ENCODE assay signal across 8 mouse cellular contexts in the genomic region with DNA sequence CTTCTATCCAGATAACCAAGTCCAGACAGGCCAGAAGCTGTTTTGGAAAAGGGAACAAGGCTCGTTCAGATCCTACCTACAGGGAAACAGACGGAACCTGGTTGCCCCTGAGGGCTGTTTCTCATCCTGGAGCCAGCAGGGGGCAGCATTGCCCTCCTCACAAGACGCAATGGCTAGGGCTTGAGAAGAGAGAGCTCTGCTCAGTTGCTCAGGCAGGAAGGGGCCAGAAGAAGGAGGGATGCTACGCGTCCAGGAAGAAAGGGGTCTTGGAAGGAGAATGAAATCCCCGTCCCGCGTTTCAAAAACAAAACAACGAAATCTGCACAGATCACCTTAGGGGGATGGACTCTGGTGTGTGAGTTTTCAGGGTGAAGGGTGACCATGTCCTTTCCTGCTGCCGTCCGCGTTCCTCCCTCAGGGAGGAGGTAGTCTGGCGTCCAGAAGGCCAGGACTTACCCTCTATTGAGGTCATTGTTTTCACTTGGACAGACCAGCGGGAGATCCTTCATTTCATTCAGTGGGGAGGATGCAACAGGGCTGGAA. TPM values are rescaled to one million over a fixed set of nuclear protein-coding genes. Genes with fewer than 3 reads are reported as not detected.
DNase-seq lines count a peak whose midpoint lies in the region; ATAC-seq and TF ChIP-seq lines count a peak whose summit lies in the region.

No protein-coding gene starts in this region.

- H3K27me3 ChIP-seq in hindbrain, postnatal 0 days (ENCODE audit: insufficient read depth, low read length), result no peaks in the 10 kb centered on the region

- H3K27ac ChIP-seq in hindbrain, postnatal 0 days, result no peak overlapping the region

- no peaks in the 10 kb centered on the region for H3K9me3 ChIP-seq in hindbrain, postnatal 0 days (ENCODE audit: low read length)

- no peaks in the 10 kb centered on the region for H3K36me3 ChIP-seq in hindbrain, postnatal 0 days (ENCODE audit: insufficient read depth, low read length)

- no peak overlapping the region for H3K4me3 ChIP-seq in hindbrain, postnatal 0 days (ENCODE audit: low read length)

- DNase-seq in ZHBTc4 (ENCODE audit: low read depth, low spot score), result peak; percentile 86
- peak; percentile 72 to 77 for DNase-seq in gastrocnemius, adult 8-10 months (ENCODE audit: low spot score in 2 of 2)
- DNase-seq in hindbrain, postnatal 0 days (ENCODE audit: low spot score), result peak; percentile 94
- peak; percentile 81 to 88 for DNase-seq in left cerebral cortex, adult 18-20 months (ENCODE audit: low spot score in 2 of 2)
- DNase-seq in right cerebral cortex, postnatal 14 days, result peak; percentile 84
- peak; percentile 87 for DNase-seq in urinary bladder, postnatal 25 days (ENCODE audit: low spot score)

- 12% methylated on average over 14 of the region's 14 CpGs for WGBS in hindbrain, postnatal 0 days

- no peaks in the 10 kb centered on the region for H3K4me1 ChIP-seq in hindbrain, postnatal 0 days (ENCODE audit: insufficient read depth, low read length)

- ATAC-seq in common myeloid progenitor, adult 5-6 weeks (replicated peaks; ENCODE audit: low read depth, poor library complexity, severe bottlenecking), result peak; percentile 96
- peak; percentile 86 for ATAC-seq in hindbrain, postnatal 0 days
- peak; percentile 85 for ATAC-seq in megakaryocyte-erythroid progenitor cell, adult 5-6 weeks (replicated peaks; ENCODE audit: low FRiP score, low TSS enrichment, poor library complexity, severe bottlenecking)

- TF ChIP-seq CTCF in hindbrain, postnatal 0 days (IDR thresholded peaks at IDR 0.05; ENCODE audit: low read depth), result peak; percentile 97

- H3K9ac ChIP-seq in hindbrain, postnatal 0 days (replicated peaks; ENCODE audit: low read length), result no peak overlapping the region

- peak overlapping the region; percentile 46 for H3K4me2 ChIP-seq in hindbrain, postnatal 0 days (ENCODE audit: low read depth, low read length)

RNA-seq across cellular contexts. Expression of gene Haao, which starts 25.1 kb away (rescaled TPM):
- total RNA-seq in common myeloid progenitor, adult 5-6 weeks (2017), result 14.6 and 40.0 TPM in 2 replicates
- total RNA-seq in gastrocnemius, adult 8-10 months (2022), result under 1 TPM in 1 of 4 experiments, not detected in 3; 0.40 TPM
- 0.65 and 1.3 TPM in 2 replicates for total RNA-seq in hindbrain, postnatal 0 days (2014; rRNA removed)
- 0.28 and 0.76 TPM in 2 replicates for polyA plus RNA-seq in hindbrain, postnatal 0 days (2015; fragmentation: Nextera tagmentation; extraction: Ambion mirVana)
- under 1 TPM in 1 of 2 experiments, not detected in 1; 0.40 TPM for total RNA-seq in left cerebral cortex, adult 18-20 months (2021)
- total RNA-seq in megakaryocyte-erythroid progenitor cell, adult 5-6 weeks (2014; fragmentation: Nextera tagmentation), result 1.6 and 3.9 TPM in 2 replicates
- total RNA-seq in megakaryocyte-erythroid progenitor cell, adult 5-6 weeks (2017), result 3.2 and 3.9 TPM in 2 replicates
